Mouse (Mus musculus) mouse embryonic stem cell (cell line): Measurements from ENCODE around the gene Hrh3.

ENCODE experiments used
- in situ Hi-C, 2 experiments: fragments of 300-500 bp; cut with MboI; formaldehyde crosslinking; loops; 1 replicate in 1 of 2; 3 replicates in 1 of 2; pipeline ENCODE4 v1.14.3; 2019 to 2020; ENCODE audit warnings: low sequenced_read_pairs in 2 of 2, low pct_unique_long_range_greater_than_20kb in 1 of 2, mixed read lengths in 1 of 2; ENCODE audit not compliant: unreplicated experiment in 1 of 2

Hrh3 gene

GRCm38 (mm10) chr2:180113909-180114890 lies 9.9 kb upstream of the Hrh3 start:
- in situ Hi-C loops: no loop called here

GRCm38 (mm10) chr2:180108285-180108684 lies 4.0 kb upstream of the Hrh3 start:
- in situ Hi-C loops: no loop called here

- in situ Hi-C loops: no loop called here
Observed at GRCm38 (mm10) chr2:180107081-180107480, 2.8 kb upstream of the Hrh3 start.

GRCm38 (mm10) chr2:180105441-180106190 lies 1.3 kb upstream of the Hrh3 start:
- in situ Hi-C loops: no loop called here

GRCm38 (mm10) chr2:180104659-180105377 lies 530 bp upstream of the Hrh3 start:
- in situ Hi-C loops: no loop called here

GRCm38 (mm10) chr2:180103151-180103977 lies 924 bp downstream of the Hrh3 start:
- in situ Hi-C loops: no loop called here

GRCm38 (mm10) chr2:180099529-180099928 lies 4.8 kb downstream of the Hrh3 start:
- in situ Hi-C loops: no loop called here

GRCm38 (mm10) chr2:180098167-180098566 lies 6.1 kb downstream of the Hrh3 start:
- in situ Hi-C loops: no loop called here

- in situ Hi-C loops: no loop called here
Observed at GRCm38 (mm10) chr2:180097585-180097984, 6.7 kb downstream of the Hrh3 start.

GRCm38 (mm10) chr2:180095711-180096110 lies 8.6 kb downstream of the Hrh3 start:
- in situ Hi-C loops: no loop called here

- in situ Hi-C loops: no loop called here
Observed at GRCm38 (mm10) chr2:180090285-180090684, 14.0 kb downstream of the Hrh3 start.

GRCm38 (mm10) chr2:180087472-180087871 lies 16.8 kb downstream of the Hrh3 start:
- in situ Hi-C loops: no loop called here

- in situ Hi-C loops: no loop called here
Observed at GRCm38 (mm10) chr2:180086637-180087027, 17.7 kb downstream of the Hrh3 start.

- in situ Hi-C loops: no loop called here
Observed at GRCm38 (mm10) chr2:180085926-180086636, 18.2 kb downstream of the Hrh3 start.

- in situ Hi-C loops: no loop called here
Observed at GRCm38 (mm10) chr2:180084565-180084964, 19.7 kb downstream of the Hrh3 start.

GRCm38 (mm10) chr2:180083063-180083462 lies 21.2 kb downstream of the Hrh3 start:
- in situ Hi-C loops: no loop called here

GRCm38 (mm10) chr2:180080680-180081079 lies 23.6 kb downstream of the Hrh3 start:
- in situ Hi-C loops: no loop called here
